Mouse (Mus musculus) ES-Bruce4 (cell line): ENCODE measurements around the gene Layn.

Source experiments
- CTCF ChIP-seq: IDR thresholded peaks from one replicate; pipeline ENCODE4 v1.8.1; 2011; ENCODE audit warnings: low read depth, low read length
- EP300 ChIP-seq: IDR thresholded peaks from 2 replicates; pipeline ENCODE4 v1.6.1; 2011; ENCODE audit warnings: low read depth, low read length; ENCODE audit not compliant: insufficient read depth
- POLR2A ChIP-seq: IDR thresholded peaks from one replicate; pipeline ENCODE4 v1.8.1; 2011; ENCODE audit warnings: low read length; ENCODE audit not compliant: insufficient read depth

DNA sequence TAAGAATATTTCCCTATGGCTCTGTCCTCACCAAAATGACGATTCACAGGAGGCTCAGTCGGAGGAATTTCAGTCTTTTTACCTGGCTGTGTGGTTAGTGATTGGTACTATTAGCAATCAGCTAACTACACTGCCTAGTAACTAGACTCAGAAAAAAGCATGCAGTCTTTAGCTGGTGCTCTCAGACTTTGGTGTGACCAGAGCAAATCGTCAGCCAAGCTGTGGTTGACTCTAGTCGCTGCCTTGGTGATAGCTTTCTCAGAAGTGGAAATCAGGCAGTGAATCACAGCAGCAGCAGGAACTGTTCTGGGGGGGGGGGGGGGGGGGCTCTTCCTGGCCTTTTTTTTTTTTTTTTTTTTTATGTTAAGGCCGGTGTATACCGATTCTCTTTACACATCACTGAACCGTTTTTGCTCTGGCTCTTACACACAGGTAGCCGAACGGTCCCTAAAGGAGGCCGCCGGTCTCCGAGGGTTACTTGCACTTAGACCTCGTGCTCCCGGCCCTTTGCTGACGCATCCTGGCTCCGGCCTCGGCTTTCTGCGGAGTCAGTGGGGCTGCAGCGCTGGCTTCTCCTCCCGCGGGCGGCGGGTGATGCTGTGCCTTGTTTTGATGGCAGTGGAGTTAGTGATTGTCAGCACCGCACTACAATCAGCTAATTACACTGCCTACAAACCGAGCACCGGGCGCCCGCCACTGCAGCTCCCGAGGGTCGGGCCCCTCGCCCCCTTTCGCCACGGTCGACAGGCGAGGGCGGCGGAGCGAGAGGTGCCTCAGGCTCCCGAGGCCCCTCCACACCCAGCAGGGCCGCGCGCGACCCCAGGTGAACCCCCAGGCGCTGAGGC lies 26.3 kb upstream of the Layn start:
- TF ChIP-seq CTCF (no peak), POLR2A (no peak), EP300 (no peak)
